Mouse (Mus musculus): ENCODE data around the gene Gm3727.
"Not testable (repeated sequence)": the region's sequence is repeated elsewhere in the genome, so short reads cannot be mapped to it uniquely, and the experiment has no call there.

Gene Gm3727

GRCm38 (mm10) chr14:7264614-7265013 lies at the start of gene Gm3727:
Gm3727 (minus strand) TSS chr14:7264714.
- DNase-seq (ENCODE audit: low spot score in 2 of 2), result not testable (repeated sequence)

GRCm38 (mm10) chr14:7243498-7243897 lies 21.0 kb downstream of the Gm3727 start:
- DNase-seq (ENCODE audit: low spot score in 2 of 2), result peak; percentile 1 to 7

Measured in right cerebral cortex, adult 2 months (tissue).